ENCODE assay signal across 23 mouse cellular contexts in genomic region chr14:117309997-117310520, GRCm38 (mm10).
DNase-seq lines count a peak whose midpoint lies in the region; ATAC-seq lines count a peak whose summit lies in the region.
"Had no signal": no experiment of that assay in that cellular context is flagged by ENCODE, and none has a peak within 500 bp of the region (broad histone marks: within the 10 kb centered on the region; RNA-seq: fewer than 3 reads in every experiment).

No protein-coding gene starts in this region.

- no peak overlapping the region for H3K4me2 ChIP-seq in midbrain, embryonic 11.5 days
- no peak overlapping the region for H3K4me2 ChIP-seq in midbrain, embryonic 15.5 days

- no peaks in the 10 kb centered on the region for H3K27me3 ChIP-seq in midbrain, embryonic 11.5 days (ENCODE audit: control insufficient read depth, insufficient read depth, low read length)
- no peaks in the 10 kb centered on the region for H3K27me3 ChIP-seq in midbrain, embryonic 15.5 days (replicated peaks)
- H3K27me3 ChIP-seq: CH12.LX, Patski had no signal

- WGBS in midbrain, embryonic 11.5 days = 56% methylated on average over 3 of the region's 3 CpGs
- 64% methylated on average over 3 of the region's 3 CpGs for WGBS in midbrain, embryonic 15.5 days

- no peaks in the 10 kb centered on the region for H3K9me3 ChIP-seq in midbrain, embryonic 11.5 days (ENCODE audit: control insufficient read depth, low read length)
- no peaks in the 10 kb centered on the region for H3K9me3 ChIP-seq in midbrain, embryonic 15.5 days

- no peaks in the 10 kb centered on the region for H3K36me3 ChIP-seq in midbrain, embryonic 11.5 days (ENCODE audit: control insufficient read depth, insufficient read depth, low read length)
- no peaks in the 10 kb centered on the region for H3K36me3 ChIP-seq in midbrain, embryonic 15.5 days (replicated peaks)
- H3K36me3 ChIP-seq: G1E had no signal

- no peak overlapping the region for H3K27ac ChIP-seq in midbrain, embryonic 11.5 days (ENCODE audit: low read depth, low read length)
- no peak overlapping the region for H3K27ac ChIP-seq in midbrain, embryonic 15.5 days

- ATAC-seq in midbrain, embryonic 11.5 days (ENCODE audit: low FRiP score) = peak; percentile 54; the same call in 1 of the 2 replicates
- no peak for ATAC-seq in midbrain, embryonic 15.5 days (replicated peaks)
- ATAC-seq: activated CD4-positive, CD25-positive, alpha-beta regulatory T cell, adult 4 months; CD4-positive, CD25-positive, alpha-beta regulatory T cell, adult 4 months; Patski had no signal

- H3K9ac ChIP-seq in midbrain, embryonic 11.5 days (ENCODE audit: low read length) = no peak overlapping the region
- H3K9ac ChIP-seq in midbrain, embryonic 15.5 days = no peak overlapping the region

- no peak overlapping the region for H3K4me3 ChIP-seq in midbrain, embryonic 11.5 days (ENCODE audit: low read depth, low read length)
- H3K4me3 ChIP-seq in midbrain, embryonic 15.5 days = no peak overlapping the region

- peak; percentile 83 for DNase-seq in midbrain, embryonic 11.5 days (ENCODE audit: low spot score, missing footprints)
- peak; percentile 57 for DNase-seq in Muller cell, postnatal 12 days (ENCODE audit: inconsistent ontology term)
- peak; percentile 56 for DNase-seq in retina, embryonic 14.5 days (ENCODE audit: low spot score)
- DNase-seq in retina, postnatal 1 day = peak; percentile 36
- no peak for DNase-seq in right cerebral cortex, postnatal 25 days
- no peak for DNase-seq in lung, adult 18-20 months
- no peak for DNase-seq in heart, adult 8-10 months (ENCODE audit: low spot score)
- DNase-seq: adrenal gland, adult 2 months; adrenal gland, adult 8-10 months; adrenal gland, postnatal 10 days; adrenal gland, postnatal 14 days; adrenal gland, postnatal 25 days; adrenal gland, postnatal 36 days; B cell, adult 2 months; cerebellum, adult 11 months; cerebellum, adult 11-12 months; cerebellum, adult 18-20 months had no signal

- no peaks in the 10 kb centered on the region for H3K4me1 ChIP-seq in midbrain, embryonic 11.5 days (ENCODE audit: control insufficient read depth, insufficient read depth, low read length)
- H3K4me1 ChIP-seq in midbrain, embryonic 15.5 days = no peaks in the 10 kb centered on the region

Comparison
In these comparisons a context has a peak if more than half of its experiments do, and no peak if none do; other contexts are left out.
1. DNase-seq: peak in midbrain, embryonic 11.5 days (single experiment), Muller cell, postnatal 12 days (single experiment), retina, embryonic 14.5 days (single experiment) and retina, postnatal 1 day (single experiment); none in right cerebral cortex, postnatal 25 days (single experiment), lung, adult 18-20 months (0 of 2) and heart, adult 8-10 months (single experiment).